Mouse (Mus musculus) ovary, adult 10 weeks (tissue): ENCODE data around the gene 4833420G17Rik. TPM values are rescaled to one million over a fixed set of nuclear protein-coding genes. Genes with fewer than 3 reads are reported as not detected.

Source experiments
- polyA plus RNA-seq: library from polyadenylated mRNA; stranded (reverse); fragments of 350-450 nt; fragmentation: Illumina TruSeq; extraction: RNeasy Lipid Tissue Mini Kit (QIAGEN cat#74804); gene quantifications from one replicate; pipeline ENCODE4 v1.2.3, GENCODE M21; 2014

Gene 4833420G17Rik
- polyA plus RNA-seq: 64.3 TPM

GRCm38 (mm10) chr13:119462596-119463560 is at the start of gene 4833420G17Rik:
4833420G17Rik (plus strand) TSS chr13:119462768.

GRCm38 (mm10) chr13:119487880-119488580 is 25.5 kb downstream of the 4833420G17Rik start, which contains the start of the genes Tmem267 and 3110070M22Rik:
Tmem267 (plus strand) TSS chr13:119488039.
3110070M22Rik (minus strand) TSS chr13:119488383.

Other genes with a start within 250 kb of the 4833420G17Rik start
- gene Paip1, start 34.2 kb upstream of the 4833420G17Rik start, polyA plus RNA-seq: 519 TPM
- 74.3 TPM for gene Tmem267, start 25.3 kb downstream of the 4833420G17Rik start, polyA plus RNA-seq
- gene 3110070M22Rik, start 25.6 kb downstream of the 4833420G17Rik start, polyA plus RNA-seq: not detected
- gene Ccl28, start 161.1 kb downstream of the 4833420G17Rik start, polyA plus RNA-seq: 4.6 TPM
- gene Hmgcs1, start 227.6 kb downstream of the 4833420G17Rik start, polyA plus RNA-seq: 362 TPM